Mouse (Mus musculus) retina, postnatal 7 days (tissue): ENCODE measurements at regions not wholly inside any gene's neighbourhood (a gene's known extent, or its start where the extent isn't known, plus 50 kb on each side); places are given as distances from the start of the nearest gene placed in this dataset.

Source experiments
- DNase-seq: peaks from one replicate; pipeline ENCODE4 v3.0.0-alpha.2; 2012; ENCODE audit warnings: low read depth, low spot score

DNA sequence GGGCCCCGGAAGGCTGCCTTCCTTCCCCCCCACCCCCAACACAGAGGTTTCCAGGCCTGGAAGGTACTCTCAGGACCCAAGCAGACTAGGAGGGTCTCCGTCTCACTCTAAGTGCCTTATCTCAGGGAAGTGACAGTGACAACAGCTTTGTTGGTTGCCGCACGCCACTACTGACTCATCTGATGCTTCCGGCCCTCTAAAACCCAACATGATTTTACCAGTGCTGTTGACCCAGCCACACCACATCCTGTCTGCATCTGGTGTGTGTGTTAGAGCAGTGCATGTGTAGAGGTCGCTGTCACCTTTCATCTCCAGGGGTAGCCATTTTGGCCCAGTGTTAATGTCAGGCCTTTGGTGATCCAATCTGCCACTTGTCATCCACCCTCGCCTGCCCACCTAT is 206.5 kb downstream of the Rplp1 start:
- DNase-seq = no peak

DNA sequence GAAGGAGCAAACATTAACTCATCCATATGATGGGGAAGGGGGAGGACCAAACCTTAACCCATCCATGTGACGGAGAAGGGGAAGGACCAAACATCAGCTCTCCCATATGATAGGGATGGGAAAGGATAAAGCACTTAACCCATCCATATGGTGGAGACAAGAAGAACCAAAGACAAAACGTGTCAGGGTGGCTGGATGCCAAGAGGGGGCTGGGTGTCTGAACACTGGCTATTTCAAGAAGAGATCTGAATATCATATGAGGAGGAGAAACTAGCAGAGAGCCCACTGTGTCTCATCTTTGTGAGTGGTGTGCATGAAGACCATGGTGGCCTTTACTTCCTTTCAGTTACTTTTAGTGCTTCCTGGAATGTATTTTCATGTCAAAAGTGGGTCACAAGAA is 207.0 kb downstream of the Rplp1 start:
- no peak for DNase-seq

DNA sequence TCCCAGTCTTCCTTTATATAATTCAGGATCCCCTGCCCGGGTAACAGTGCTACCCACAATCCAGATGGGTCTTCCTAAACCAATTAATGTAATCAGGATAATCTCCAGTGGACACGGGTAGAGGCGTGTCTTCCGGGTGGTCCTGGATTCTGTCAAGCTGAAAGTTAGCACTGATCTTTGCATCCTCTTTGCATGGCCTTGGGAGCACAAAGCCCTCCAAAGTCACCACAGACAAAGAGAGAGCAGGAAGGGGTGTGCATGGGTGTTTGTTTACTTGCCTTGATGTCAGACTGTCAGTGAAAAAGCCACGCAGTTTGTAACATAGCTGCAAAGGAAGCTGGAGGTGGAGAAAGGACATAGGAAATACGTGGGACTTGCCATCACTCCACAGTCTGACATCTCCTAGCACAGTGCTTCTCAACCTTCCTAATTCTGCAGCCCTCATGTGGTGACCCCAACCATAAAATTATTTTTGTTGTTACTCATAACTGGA is 208.0 kb downstream of the Rplp1 start:
- DNase-seq = peak; percentile 49

DNA sequence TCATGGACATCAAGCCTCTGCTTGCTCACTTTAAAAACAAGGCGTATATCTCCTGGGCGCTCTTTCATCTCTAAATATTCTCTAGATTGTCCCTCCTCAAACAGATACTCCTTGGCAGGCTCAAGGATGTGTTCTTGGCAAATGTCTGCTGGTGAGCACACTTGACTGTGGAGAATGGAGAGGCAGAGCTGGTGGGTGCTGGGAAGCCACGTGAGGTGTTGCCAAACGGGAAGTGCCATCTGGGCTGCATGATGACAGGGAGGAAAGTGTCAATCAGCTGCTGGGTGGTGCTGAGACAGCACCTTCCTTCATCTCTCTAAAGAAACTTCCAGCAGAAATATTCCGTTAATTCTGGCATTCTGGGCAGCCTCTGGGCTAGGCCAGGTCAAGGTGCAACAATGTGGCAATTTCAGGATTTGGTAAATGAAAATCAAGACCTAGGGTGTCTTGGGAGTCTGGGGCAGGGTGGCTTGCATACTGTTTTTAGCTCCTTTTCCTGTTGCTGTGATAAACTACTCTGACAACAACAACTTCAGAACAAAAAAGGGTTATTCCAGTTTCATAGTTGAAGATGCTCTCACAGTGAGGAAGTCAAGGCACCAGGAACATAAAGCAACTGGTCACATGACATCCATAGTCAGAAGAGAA is 208.6 kb downstream of the Rplp1 start:
- no peak for DNase-seq

DNA sequence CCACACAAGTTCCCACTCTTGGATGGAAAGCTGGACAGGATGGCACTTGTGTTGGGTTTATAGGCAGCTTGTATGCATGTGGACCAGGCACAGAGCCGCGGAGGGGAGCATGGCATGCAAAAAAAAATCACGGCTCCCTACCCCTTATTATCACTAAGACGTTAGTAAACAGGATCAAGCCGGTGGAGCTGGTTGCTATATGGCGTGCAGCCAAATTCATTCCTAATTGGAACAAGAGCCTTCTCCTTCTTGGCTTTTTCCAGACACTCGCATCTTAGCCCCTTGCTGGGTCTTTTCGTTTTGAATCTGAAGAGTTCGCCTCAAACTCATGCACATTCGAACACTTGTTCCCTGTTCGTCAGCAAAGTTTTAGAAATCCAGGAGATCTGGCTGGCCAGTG is 211.0 kb downstream of the Rplp1 start:
- no peak for DNase-seq

DNA sequence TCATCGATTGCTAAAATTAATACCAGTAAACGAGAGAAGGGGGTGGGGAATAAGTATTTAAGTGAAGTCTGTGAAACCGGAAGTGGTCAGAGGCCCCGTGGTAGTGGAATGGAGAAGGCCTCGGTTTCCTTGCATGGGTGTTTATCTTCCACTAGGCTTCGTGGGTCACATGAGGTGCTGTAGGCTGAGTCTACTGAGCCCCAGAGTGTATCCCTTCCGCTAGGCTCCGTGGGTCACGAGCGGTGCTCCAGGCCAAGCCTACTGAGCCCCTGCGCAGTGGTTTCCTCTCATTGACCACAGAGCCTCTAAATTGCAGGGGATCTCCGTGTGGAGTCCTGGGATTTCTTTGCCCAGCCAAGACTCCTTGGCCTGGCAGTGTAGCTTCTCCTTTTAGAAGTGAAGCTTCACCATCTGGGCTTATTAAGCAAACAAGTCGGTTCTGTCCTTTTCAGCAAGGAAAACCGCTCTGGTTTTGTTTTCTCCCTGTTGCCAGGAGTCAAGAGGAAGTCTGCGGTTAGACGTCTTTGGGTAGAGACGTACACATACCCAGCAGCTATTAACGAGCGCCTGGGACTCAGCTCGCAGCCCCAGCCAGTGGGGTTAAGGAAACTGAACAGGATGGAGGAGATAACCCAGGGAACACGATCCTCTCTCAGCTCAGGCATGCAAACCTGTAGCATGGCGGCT is 211.9 kb downstream of the Rplp1 start:
- DNase-seq = no peak

DNA sequence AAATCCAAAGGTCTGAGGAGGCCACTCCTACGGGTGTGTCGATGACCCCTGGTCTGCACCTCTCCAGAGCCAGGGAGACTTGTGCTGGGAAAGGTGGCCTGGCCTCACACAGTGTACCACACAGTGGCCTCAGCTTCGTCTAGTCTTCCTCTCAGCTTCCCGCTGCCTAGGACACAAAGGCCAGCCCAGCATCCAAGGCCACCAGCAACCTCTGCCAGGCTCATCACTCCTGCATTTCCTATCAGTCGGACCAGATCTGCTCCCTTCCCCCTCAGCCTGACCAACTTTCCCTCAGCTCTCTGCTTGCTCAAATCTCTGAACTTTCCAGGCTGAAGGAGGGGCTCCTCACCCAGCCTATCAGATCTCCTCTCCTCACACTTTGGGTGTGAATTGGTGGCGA is 213.8 kb downstream of the Rplp1 start:
- DNase-seq = no peak

DNA sequence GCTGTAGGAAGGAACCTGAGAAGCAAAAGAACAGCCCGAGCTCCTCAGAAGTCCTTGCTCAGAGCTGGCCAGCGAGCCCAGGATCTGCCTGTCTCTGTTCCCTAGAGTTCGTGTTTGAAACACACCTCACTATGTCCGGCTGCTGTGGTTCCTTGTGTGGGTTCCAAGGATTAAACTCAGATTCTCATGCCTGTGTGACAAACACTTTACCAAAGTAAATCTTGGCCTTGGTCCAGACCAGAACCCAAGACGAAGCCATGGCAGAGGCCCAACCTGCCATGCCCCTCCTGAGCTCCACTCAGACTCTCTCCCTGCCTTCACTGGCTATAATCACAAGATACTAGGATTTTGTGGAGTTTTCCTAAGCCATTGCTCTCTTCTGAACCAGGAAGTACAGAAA is 214.7 kb downstream of the Rplp1 start:
- DNase-seq = no peak

DNA sequence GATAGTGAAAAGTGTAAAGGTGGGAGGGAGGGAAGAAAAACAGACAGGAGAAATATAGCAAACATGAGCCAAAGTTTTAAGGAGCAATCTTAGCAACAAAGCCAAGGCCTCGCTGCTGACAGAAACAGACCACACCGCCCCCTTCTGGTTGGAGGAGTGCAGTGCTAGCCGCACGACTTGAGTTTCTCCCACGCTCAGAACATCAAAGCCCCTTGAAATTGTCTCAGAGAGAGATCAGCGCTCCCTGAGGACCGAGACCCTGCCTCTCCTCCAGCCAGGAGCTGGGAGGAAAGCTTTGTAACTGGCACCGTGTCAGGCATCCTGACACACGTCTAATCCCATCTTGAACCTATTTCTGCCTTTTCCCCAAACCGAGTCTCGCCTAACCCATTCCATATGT is 216.4 kb downstream of the Rplp1 start:
- peak; percentile 42 for DNase-seq

DNA sequence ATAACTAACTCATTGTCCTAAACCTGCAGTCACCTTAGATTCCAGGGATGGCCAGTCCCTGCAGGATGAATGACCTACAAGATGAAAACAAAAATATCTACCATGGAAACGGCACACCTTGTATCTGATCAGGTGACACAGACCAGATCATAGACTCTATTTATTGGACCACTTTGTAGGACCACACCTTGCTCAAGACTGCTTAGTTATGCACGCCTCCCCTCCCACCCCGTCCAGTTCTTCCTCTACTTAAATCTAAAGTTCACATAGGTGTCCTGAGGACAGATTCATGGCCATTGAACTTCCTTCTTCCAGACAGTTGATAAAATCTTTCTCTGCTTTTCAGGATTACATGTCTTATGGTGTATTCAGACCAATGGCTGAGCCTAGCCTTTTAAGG is 217.5 kb downstream of the Rplp1 start:
- no peak for DNase-seq

DNA sequence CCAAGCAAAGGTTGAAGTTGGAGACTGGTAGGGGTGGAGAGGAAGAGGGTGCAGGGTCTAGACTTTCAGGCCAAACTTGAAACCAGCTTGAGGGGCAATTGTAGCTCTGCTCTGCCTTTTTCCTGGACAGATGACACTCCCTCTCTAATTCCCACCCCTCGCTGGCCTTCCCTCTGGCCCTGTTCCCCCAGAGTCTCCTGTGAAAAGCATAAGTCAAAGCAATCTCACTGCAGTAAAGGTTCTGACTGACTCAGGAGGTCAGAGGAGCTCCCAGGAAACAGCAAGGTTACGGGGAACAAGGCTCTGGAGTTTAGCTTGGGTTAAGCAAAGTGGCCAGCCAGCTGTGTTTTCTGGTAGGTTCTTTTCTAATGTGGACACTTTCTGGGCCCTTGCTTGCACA is 218.5 kb downstream of the Rplp1 start:
- no peak for DNase-seq

DNA sequence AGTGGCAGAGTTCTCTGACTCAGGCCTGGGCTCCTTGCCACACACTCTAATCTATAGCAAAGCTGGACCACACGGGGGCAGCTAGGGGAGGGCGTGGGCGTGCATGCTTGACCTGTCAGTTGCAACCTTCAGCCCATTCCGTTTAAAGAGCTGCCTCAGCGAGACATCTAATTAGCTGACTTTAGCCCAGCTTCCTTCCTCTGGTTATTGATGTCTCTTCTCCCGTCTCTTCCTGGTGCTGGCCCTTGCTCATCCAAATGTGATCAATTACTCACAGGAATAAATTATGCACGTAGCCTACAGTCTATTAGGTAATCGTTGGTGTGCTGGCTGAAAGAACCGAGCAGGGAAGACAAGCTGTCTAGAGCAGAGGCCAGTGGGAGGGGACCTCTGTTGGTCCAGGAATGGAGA is 219.0 kb downstream of the Rplp1 start:
- no peak for DNase-seq

DNA sequence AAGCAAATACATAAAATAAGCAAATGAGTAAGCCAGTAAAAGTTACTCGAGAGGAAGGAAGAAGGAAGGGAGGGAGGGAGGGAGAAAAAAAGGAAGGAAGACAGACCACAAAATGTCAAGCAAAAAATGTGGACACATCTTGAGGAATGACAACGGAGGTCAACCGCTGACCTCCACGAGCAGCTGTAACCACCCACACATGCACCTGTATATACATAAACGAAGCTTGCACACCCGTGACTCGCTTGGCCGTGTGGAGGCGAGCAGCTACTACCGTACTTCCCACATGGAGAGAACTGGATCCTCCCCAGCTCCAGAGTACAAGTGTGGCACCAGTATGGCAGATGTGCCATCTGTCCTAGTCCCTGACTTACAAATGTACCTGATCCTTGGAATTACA is 220.1 kb downstream of the Rplp1 start:
- no peak for DNase-seq

DNA sequence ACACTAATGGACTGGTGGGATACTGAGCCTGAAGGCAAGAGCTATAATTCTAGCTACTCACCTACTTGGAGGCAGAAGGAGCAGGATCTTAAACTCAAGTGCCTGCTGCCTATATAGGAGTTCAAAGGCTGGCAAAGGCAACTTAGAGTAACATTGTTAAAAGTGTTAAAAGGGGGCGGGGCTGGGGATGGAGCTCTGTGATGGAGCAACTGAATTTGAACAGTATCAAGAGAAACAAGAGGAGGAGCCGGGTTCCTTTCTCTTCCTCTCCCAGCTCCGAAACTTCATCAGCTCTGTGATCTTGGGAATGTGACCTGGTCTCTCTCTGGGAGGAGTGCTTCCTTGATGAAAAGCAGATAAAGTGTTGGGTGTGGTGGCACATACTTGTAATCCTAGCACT is 223.6 kb downstream of the Rplp1 start:
- no peak for DNase-seq

DNA sequence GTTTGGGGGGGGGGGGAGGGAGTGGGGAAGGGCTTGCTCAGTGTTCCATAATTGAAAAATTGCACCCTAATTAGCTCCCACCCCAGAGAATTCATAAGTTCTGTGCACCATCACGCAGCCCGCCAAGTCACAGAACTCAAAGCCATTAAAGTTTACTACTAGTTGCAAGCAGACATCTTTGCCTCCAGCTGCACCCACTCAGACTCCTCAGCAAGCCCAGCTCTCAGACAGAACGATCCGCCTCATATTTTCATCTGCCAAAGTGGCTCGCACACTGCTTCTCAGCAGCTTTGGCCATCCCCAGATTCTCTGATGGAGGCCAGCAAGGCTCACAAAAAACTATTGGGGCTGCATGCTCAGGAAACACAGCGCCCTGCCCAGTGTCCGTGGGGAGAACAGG is 224.4 kb downstream of the Rplp1 start:
- DNase-seq = no peak

DNA sequence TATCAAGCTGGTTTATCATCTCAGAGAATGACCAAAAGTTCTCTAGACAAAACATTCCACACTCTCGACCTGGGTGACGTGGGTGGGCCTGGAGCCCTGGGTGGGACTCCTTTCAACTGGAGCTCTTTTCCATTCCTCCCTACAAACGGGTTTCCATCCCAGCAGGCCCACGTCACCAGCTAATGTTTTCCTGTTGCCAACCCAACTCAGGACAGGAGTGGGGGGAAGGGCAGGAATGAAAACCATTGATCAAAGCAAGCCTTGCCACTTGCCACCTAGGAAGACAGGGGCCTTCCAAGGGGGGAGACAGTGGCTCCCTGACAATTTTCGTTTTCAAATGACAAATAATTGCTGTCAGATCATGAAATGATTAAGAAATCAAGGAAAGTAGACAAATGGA is 224.8 kb downstream of the Rplp1 start:
- no peak for DNase-seq

DNA sequence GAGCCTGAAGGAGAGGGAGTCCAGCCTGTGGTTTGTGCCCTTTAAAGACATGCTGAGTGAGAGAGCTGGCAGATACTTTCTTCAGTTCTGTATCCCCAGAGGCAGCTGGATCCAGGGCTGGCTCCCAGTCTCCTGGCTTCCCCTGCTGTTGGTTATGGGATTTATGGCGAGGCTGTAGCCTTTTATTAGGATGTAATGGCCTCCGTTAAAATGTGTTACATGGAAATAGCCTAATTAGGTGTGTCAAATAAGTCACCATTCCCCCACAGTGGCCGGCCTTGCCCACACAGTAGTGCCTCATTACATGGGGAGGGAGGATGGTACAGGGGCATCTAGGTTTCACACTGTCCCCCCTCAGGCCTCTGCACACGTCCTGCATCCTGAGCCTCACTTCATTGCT is 230.8 kb downstream of the Rplp1 start:
- no peak for DNase-seq

DNA sequence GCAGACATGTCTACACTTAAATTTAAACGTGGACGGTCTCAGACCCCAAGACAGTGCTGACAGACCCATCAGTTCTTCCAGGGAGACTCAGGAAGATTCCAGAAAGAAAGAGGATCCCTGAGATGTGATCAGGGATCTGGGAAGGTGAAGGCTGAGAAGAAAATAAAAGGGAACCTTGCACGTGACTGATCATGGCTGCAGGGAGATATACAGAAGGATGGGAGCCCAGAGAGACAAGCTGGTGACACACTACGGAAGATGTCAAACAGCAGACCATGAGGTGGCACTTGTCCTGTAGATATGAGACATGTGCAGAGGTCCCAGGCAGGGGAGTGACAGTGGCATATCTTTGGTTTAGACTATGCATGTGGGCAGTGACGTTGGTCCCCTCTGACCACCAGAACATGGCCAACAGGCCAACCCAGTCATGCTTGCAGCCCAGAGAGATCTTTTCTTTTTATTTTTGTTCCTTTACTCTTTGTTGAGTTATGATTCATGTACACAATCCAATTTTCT is 231.5 kb downstream of the Rplp1 start:
- no peak for DNase-seq

DNA sequence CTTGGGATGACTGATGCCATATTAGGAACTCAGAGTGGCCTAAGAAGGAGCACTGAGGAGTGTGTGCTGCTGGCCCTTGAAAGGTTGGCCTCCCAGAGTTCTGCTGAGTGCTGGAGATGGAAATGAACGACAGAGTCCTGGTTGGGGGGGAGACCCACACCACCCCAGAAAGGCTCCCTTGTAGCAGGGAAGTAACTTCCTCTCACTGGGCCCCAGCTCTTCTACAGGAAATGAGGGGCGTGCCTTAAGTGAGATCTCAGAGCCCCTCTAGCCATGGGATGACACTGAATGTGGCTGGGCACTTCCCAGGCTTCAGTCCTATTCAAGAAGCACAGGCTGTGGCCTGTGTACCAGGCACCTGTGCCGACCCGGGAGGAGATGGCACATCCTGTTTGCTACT is 232.0 kb downstream of the Rplp1 start:
- no peak for DNase-seq

DNA sequence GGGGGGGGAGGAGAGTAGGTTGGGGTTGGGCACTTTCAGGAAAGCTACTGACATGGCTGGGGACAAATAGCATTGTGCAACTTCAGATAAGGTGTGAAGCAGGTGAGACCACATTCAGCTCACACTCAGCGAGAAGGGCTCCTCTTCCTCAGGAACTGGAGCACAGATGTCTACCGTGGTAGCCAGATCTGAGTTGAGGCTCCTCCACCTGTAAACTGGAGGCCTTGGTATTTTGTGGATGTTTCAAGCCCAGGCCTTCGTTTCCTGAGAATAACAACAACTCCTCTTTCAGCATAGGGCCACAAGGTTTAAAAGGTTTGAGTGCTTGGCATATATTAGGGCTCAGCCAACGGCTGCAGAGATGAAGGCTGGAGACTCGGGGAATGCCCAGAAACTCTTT is 232.9 kb downstream of the Rplp1 start:
- no peak for DNase-seq

DNA sequence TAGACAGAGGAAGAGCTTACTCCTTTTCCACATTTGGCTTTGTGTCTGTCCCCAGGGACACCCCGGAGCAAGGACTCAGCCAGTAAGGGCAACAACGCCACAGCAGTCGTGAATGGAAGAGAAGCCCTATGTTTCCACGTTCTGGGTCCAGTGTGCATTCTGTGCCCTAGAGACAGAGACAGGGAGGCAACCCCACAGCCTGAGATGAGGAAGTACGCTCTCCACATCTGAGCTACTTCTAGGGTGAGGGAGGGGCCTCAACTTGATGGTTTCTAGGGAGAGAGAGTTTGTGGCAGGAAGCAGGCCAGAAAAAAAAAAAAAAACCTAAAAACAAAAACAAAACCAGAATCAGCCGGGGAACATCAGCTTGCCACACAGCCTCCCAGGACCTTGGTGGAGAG is 233.4 kb downstream of the Rplp1 start:
- no peak for DNase-seq

DNA sequence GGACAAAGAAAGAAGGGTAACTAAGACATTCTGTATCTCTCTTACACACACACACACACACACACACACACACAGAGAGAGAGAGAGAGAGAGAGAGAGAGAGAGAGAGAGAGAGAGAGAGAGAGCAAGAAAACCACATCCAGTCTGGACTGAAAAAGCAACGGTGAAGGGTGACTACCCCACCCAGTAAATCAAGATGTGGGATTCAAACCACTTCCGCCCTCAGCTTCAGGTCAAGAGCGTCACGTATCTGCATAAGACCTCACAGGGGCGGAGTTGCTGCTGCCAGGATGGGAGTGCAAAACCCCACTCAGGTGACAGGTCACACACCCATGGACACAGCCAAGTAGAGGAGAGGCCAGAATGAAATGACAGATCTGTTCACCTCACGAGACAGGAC is 234.7 kb downstream of the Rplp1 start:
- DNase-seq = no peak

DNA sequence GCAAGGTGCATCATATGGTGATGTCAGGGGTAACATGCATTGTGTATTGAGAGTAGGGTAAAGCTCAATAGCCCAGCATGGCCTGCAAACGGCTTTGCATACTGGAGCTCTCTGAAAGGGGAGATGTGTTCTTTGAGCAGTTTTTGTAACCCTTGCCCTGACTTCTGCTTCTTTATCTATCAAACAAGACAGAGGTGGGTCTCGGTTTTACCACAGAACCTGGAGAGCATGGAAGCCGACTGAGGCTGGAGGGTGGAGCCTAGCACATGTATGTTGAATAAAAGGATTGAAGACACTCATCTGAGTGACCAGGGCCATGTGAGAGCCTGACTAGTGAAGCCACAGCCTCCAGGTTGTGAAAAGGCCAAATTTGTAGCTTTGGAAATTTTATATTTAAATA is 236.7 kb downstream of the Rplp1 start:
- DNase-seq = no peak
